Mouse (Mus musculus): ENCODE results near the gene Gm28308. TPM values are rescaled to one million over a fixed set of nuclear protein-coding genes. Genes with fewer than 3 reads are reported as not detected.

Gene Gm28308
- total and polyA plus RNA-seq, 3 experiments: not detected

GRCm38 (mm10) chr6:52167176-52167575, 46.0 kb downstream of the Gm28308 start:
- no peaks in the 10 kb centered on the region for H3K79me2 ChIP-seq (replicated peaks; ENCODE audit: control insufficient read depth, extremely low read depth, insufficient read depth, poor library complexity, severe bottlenecking)
- TF ChIP-seq KAT2A (IDR thresholded peaks at IDR 0.05; ENCODE audit: insufficient replicate concordance, low read length) (no peak), ETS1 (conservative IDR thresholded peaks at IDR 0.05; ENCODE audit: low read depth, low read length) (no peak), CTCF (conservative IDR thresholded peaks at IDR 0.05 in 1 of 2, IDR thresholded peaks at IDR 0.05 in 1 of 2; ENCODE audit: low read depth in 2 of 2, low read length in 2 of 2) (no peak), BHLHE40 (IDR thresholded peaks at IDR 0.05; ENCODE audit: low read depth, low read length) (no peak), SIN3A (IDR thresholded peaks at IDR 0.05; ENCODE audit: low read length) (no peak), E2F4 (IDR thresholded peaks at IDR 0.05; ENCODE audit: insufficient replicate concordance, low read depth, low read length) (no peak), USF2 (conservative IDR thresholded peaks at IDR 0.05; ENCODE audit: low read depth, low read length) (no peak), PAX5 (IDR thresholded peaks at IDR 0.05; ENCODE audit: low read length) (no peak), GABPA (IDR thresholded peaks at IDR 0.05; ENCODE audit: insufficient replicate concordance, low read depth, low read length) (no peak), NRF1 (IDR thresholded peaks at IDR 0.05; ENCODE audit: low read depth, low read length) (no peak), ZC3H11A (IDR thresholded peaks at IDR 0.05; ENCODE audit: low read depth, low read length) (no peak), EP300 (IDR thresholded peaks at IDR 0.05; ENCODE audit: low read length) (no peak)
- no peak overlapping the region for H3K4me3 ChIP-seq (replicated peaks in 1 of 3; ENCODE audit: low read depth in 2 of 3, low read length in 2 of 3, poor library complexity in 1 of 3)
- H3K4me1 ChIP-seq (ENCODE audit: control insufficient read depth in 1 of 2, insufficient read depth in 2 of 2): no peaks in the 10 kb centered on the region
- H3K9me3 ChIP-seq (replicated peaks; ENCODE audit: low read length): no peaks in the 10 kb centered on the region
- DNase-seq (ENCODE audit: extremely low read depth): no peak
- H3K4me2 ChIP-seq (ENCODE audit: insufficient read depth, low read depth, poor library complexity, severe bottlenecking): no peak overlapping the region
- H3K27me3 ChIP-seq (replicated peaks): no peaks in the 10 kb centered on the region
- no peak overlapping the region for H3K9ac ChIP-seq (ENCODE audit: insufficient read depth, low read depth)
- dilution Hi-C loops (cut with MboI; ENCODE audit: extremely low pct_ligation_motif_present, extremely low pct_unique_long_range_greater_than_20kb, low sequenced_read_pairs) (no loop called here), in situ Hi-C loops (cut with MboI; ENCODE audit: low pct_ligation_motif_present, low pct_unique_long_range_greater_than_20kb, low sequenced_read_pairs) (no loop called here)
- H3K27ac ChIP-seq (ENCODE audit: insufficient read depth, low read depth): no peak overlapping the region
- peaks cover 9 to 45% of the 10 kb centered on the region in 2 experiments for H3K36me3 ChIP-seq (replicated peaks in 1 of 2; ENCODE audit: control insufficient read depth in 1 of 2, insufficient read depth in 1 of 2, low read length in 1 of 2)

GRCm38 (mm10) chr6:52166431-52167077, 46.6 kb downstream of the Gm28308 start:
- dilution Hi-C loops (cut with MboI; ENCODE audit: extremely low pct_ligation_motif_present, extremely low pct_unique_long_range_greater_than_20kb, low sequenced_read_pairs) (no loop called here), in situ Hi-C loops (cut with MboI; ENCODE audit: low pct_ligation_motif_present, low pct_unique_long_range_greater_than_20kb, low sequenced_read_pairs) (no loop called here)
- H3K36me3 ChIP-seq (replicated peaks in 1 of 2; ENCODE audit: control insufficient read depth in 1 of 2, insufficient read depth in 1 of 2, low read length in 1 of 2): peaks cover 9 to 48% of the 10 kb centered on the region in 2 experiments
- DNase-seq (ENCODE audit: extremely low read depth): no peak
- no peaks in the 10 kb centered on the region for H3K9me3 ChIP-seq (replicated peaks; ENCODE audit: low read length)
- H3K27ac ChIP-seq (ENCODE audit: insufficient read depth, low read depth): no peak overlapping the region
- H3K9ac ChIP-seq (ENCODE audit: insufficient read depth, low read depth): no peak overlapping the region
- TF ChIP-seq KAT2A (IDR thresholded peaks at IDR 0.05; ENCODE audit: insufficient replicate concordance, low read length): no peak
- TF ChIP-seq TBP (conservative IDR thresholded peaks at IDR 0.05; ENCODE audit: low read depth, low read length): no peak
- no peak for TF ChIP-seq ZMIZ1 (IDR thresholded peaks at IDR 0.05; ENCODE audit: low read depth, low read length)
- no peaks in the 10 kb centered on the region for H3K4me1 ChIP-seq (ENCODE audit: control insufficient read depth in 1 of 2, insufficient read depth in 2 of 2)
- H3K79me2 ChIP-seq (replicated peaks; ENCODE audit: control insufficient read depth, extremely low read depth, insufficient read depth, poor library complexity, severe bottlenecking): no peaks in the 10 kb centered on the region
- H3K4me2 ChIP-seq (ENCODE audit: insufficient read depth, low read depth, poor library complexity, severe bottlenecking): no peak overlapping the region
- no peaks in the 10 kb centered on the region for H3K27me3 ChIP-seq (replicated peaks)
- H3K4me3 ChIP-seq (replicated peaks in 1 of 3; ENCODE audit: low read depth in 2 of 3, low read length in 2 of 3, poor library complexity in 1 of 3): no peak overlapping the region
